Mouse (Mus musculus) megakaryocyte-erythroid progenitor cell, adult 5 weeks (primary cell): ENCODE data around the gene Musk. TPM values are rescaled to one million over a fixed set of nuclear protein-coding genes. Genes with fewer than 3 reads are reported as not detected.

Source experiments
- polyA plus RNA-seq: library from polyadenylated mRNA; stranded (reverse); fragments of >175 nt; gene quantifications from 2 replicates; pipeline ENCODE4 v1.2.3, GENCODE M21; 2012

Gene Musk
- polyA plus RNA-seq, result not detected in 2 replicates

DNA sequence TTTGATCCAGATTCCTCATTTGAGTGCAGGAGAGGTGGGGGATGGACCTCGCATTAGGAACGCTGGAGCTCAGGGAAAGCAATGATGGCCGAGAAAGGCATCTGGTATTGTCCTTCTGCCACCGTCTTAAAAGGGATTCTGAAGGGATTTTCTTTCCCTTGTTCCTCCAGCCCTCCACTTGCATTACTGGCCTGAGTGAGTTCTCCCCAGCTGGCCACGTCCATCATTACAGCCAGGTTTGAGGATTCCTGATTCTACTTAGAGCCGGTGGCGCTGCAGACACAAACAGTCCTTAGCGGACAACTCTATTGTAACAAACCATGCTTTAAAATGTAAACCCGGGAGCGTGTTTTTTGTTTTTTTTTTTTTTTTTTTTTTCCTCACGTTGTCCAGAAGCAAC is at the start of gene Musk:
TSS of gene Musk (plus strand) at position 274 of the 400 bp plus-strand sequence.

Other genes starting within 250 kb of the Musk start
- 0.04 TPM in 1 of 2 replicates, not detected in the other for gene Svep1, start 79.1 kb upstream of the Musk start, polyA plus RNA-seq